Mouse (Mus musculus) CD4-positive, CD25-positive, alpha-beta regulatory T cell, adult 2 months (primary cell): ENCODE results near the gene Tex14.

Source experiments
- DNase-seq: peaks from one replicate; pipeline ENCODE4 v3.0.0-alpha.2; 2012; ENCODE audit warnings: low read depth, low spot score

Gene Tex14

DNA sequence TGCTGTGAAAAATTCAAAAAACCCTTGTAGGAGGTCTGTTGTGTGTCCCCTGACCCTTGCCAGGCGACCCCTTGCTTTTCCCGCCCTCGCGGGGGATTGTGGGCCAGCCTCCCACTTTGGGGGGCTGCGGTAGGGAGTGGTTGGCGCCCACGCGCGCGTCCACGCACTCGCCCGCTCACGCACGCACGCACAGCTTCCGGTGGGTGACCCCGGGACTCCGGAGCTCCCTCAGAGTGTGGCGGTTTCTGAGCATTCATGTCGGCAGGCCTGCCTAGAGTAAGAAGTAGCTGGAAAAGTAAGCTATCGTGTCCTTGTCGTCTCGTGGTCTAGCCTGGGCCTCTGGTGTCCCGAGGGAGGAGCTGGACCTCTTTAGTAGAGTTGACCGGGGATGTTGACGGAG lies at the start of gene Tex14, which contains the start of gene Rad51c:
TSS of gene Tex14 (plus strand) at position 190 of the 400 bp plus-strand sequence.
TSS of gene Rad51c (minus strand) at position 79 of the 400 bp plus-strand sequence.
- DNase-seq: no peak

DNA sequence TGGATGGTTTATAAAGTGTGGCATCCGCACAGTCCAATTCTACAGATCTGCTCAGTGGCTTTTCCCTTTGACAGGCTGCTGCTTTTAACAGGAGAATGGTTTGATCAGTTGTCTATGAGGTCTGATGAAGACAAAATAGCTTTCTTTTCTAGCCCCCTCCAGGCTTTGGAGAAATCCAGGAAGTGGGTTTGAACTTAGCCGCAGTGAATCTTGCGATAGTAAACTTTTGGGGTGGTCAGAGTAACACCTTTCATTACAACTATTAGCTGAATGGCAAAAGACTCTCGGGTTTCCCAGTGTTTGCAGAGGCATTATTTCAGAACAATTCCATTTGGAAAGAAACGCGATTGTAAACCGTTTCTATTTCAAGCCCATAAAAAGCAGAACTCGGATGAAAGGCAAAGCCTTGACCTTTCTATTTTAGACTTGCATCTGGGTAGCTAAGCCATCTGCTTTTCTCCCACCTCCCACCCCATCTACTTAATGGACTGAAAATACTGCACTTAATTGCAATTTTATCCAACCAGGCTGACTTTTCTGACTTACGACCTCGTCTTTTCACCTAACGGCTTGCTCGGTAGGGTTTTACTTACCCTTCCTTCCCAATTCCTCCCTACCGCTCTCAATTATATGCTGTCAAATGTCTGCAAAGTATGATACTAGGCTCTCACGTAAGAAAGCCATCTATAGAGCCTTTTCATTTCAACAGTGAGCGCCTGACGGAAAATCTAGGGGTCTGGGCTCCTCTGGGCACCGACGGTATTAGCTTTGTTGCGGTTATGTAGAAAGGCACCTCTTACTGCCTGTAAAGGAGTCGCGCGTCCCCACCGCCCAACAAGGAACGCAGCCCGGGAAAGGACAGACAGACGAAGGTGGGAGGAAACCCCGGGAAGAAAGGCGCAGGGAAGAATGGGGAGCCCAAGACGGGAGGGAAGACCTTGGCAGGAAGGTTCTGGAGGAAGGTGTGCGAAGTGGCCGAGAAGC lies 47.3 kb upstream of the Tex14 start:
- DNase-seq: peak; percentile 28

DNA sequence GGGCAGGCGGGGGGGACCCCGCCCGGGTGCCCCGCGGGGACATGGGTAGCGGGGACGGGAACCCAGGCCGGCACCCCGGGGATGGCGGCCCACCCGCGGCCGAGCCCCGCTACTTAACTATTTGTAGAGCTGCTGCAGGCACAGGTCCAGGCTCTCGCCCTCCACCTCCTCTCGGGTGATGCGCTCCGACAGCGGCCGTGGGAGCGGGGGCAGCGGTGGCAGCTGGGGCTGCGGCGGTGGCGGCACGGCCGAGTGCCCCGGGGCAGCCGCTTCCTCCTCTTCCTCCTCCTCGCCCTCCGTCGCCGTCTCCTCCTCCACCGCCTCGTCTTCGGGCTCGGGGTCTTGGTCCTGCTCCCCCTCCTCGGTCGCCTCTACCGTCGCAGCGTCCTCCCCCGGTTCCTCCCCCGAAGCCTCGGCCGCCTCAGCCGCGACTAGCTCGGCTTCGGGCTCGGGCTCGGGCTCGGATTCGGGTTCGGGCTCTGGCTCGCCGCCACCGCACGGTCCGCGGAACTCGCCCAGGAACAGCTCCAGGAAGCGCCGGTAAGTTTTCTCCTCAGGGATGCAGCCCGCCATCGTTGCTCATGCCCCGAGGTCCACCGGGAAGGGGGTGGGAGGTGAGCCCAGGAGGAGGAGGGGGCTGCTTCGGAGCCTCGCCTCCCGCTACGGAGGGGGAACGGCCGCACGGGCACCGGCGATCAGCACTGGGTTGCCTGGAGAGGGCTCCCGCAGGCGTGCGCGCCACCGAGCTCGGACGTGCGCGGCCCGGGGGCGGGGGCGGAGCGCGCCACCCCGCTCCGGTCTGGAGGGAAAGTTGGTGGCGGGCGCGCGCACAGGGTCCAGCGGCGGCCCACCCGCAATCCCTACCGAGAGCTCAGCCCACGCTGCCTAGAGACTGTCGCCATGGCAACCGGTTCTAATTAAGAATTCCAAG lies 46.3 kb upstream of the Tex14 start, which contains the start of gene Ppm1e:
TSS of gene Ppm1e (minus strand) at position 693 of the 931 bp plus-strand sequence.
- peak; percentile 60 for DNase-seq

DNA sequence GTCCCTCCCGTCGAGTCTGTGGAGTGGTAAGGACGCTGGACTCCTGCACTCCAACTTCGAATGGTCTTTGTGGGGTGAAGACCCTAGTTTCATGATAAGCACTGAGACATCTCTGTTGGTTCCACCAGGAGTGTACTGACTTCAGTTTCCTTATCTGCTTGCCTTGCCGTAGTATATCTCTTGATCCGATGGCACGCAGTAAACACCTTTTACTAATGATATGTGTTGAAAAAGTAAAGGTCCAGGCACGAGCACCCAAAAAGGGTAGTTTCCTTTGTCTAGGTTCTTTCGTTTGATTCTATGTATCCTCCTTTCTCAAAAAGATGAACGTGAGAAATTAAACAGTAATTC lies 45.6 kb upstream of the Tex14 start:
- no peak for DNase-seq

DNA sequence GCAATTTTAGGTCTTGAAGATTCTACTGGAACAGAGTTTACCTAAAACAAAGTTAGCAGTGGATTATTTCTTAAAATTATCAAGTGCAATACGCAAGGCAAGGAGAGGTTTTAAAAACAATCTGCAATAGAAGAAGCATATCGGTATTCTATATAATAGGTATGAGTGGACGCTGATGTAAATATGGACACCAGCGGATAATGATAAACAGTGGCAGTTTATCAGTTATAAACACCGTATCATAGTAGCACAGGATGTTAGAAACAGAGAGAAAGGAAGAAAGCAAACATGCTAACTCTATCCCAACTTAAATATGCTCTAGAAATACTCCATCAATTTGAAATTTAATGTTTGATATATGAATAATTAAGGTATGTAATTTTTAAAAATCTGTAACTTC lies 39.7 kb upstream of the Tex14 start:
- no peak for DNase-seq

DNA sequence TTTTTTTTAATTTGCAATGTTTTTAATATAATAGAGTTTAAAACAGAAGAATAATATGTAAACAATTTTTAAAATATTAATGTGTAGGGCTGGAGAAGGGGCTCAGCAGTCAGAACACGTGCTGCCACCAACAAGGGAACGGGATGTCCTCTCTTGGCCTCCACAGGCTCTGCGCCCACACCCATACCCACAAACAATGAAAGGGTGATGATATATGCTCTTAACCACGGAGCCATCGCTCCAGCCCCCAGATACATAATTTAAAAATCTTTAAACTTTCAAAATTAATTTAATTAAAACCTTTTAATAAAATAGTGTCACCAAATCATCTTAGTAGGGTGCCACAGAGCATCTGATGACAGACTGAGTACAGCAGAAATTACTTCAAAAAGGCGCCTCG lies 37.8 kb upstream of the Tex14 start:
- no peak for DNase-seq

DNA sequence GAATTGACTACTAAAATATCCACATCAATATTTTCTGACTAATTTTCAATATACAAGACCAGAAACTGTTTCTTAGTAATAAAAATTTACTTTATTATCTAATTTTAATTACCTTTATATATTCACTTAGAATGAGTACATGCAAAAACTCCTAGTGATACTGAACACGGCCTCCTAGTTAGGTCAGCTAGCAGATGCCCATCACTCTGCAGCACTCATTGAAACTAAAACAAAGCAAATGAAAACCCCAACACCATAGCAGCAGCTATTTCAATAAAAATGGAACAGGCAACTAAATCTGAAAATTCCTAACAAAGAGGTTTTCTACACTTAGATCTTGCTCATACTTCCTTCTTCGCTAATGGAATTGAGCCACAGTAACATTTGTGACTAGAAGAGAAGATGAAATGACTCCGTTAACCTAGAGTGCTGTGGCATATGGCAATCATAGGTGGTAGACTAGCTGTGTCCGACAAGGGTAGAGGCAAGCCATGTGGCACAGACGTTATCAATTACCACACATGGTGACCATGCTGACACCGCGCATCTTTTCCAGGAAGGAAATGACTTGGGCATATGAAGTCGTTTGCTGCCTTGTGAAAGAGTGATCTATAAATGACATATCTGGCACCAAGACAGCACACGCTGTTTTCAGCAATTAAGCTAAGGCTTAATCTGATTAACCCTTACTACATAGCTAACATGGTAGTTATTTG lies 36.8 kb upstream of the Tex14 start:
- DNase-seq: no peak

DNA sequence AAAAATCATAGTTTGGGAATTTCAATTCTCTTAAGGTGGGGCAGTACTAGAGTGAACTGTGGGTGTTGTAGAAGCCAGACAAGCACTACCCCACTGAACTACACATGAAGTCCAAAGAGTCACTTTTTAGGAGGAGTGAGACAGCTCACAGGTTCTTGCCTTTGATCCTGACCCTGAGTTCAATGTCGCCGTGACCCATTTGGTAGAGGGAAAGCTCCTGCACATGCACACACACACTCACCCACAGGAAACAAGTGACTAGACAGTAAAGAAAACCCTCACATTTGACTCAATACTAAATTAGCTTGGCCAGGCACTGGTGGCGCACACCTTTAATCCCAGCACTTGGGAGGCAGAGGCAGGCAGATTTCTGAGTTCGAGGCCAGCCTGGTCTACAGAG lies 20.3 kb upstream of the Tex14 start:
- DNase-seq: no peak

DNA sequence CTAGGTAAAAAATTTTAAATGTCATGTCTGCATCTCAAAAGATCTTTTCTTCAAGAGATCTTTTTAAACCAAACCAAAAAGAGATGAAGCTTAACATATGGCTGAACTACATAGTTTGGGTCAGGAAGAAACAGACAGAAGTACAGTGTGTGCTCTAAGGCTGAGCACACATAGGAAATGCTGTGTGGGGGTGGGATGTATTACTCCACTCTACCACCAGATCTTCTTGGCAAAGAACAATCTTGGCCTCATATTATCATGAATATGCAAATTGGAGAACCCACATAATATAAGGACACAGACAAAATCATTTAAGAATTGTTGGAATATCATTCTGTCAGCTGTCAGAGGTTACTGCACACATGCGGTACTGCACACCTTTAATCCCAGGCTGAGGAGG lies 19.2 kb upstream of the Tex14 start:
- DNase-seq: no peak

DNA sequence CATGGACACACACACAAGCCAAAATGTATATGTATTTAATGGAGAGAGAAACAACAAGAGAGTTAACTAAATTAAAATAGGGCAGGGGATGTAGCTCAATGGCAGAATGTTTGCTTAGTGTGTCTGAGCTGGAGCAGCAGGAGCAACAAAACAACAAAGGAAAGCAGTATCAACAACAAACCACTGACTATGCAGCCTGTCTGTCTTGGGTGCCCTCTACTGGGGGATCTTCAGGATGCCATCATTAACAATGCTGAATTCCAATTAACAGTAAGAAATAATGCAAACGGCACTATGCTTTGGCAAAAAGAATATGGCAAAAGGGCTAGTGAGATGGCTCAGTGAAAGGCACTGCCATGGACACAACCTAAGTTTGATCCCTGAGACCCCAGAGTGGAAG lies 11.0 kb upstream of the Tex14 start:
- peak; percentile 61 for DNase-seq

DNA sequence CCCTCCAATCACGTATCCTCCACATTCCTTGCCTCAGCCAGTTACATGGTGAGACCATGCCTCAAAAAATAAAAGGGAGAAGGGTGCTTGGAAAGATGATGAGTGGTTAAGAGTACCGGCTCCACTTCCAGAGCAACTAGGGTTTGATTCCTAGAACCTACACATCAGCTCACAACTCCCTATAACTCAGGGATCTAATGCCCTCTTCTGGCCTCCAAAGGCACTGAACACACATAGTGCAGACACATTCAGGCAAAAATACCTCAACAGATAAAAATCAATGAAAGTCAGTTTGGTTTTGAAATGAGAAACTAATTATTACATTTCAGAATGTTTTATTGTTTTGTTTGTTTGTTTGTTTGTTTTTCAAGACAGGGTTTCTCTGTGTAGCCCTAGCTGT lies 6.5 kb upstream of the Tex14 start:
- DNase-seq: no peak

DNA sequence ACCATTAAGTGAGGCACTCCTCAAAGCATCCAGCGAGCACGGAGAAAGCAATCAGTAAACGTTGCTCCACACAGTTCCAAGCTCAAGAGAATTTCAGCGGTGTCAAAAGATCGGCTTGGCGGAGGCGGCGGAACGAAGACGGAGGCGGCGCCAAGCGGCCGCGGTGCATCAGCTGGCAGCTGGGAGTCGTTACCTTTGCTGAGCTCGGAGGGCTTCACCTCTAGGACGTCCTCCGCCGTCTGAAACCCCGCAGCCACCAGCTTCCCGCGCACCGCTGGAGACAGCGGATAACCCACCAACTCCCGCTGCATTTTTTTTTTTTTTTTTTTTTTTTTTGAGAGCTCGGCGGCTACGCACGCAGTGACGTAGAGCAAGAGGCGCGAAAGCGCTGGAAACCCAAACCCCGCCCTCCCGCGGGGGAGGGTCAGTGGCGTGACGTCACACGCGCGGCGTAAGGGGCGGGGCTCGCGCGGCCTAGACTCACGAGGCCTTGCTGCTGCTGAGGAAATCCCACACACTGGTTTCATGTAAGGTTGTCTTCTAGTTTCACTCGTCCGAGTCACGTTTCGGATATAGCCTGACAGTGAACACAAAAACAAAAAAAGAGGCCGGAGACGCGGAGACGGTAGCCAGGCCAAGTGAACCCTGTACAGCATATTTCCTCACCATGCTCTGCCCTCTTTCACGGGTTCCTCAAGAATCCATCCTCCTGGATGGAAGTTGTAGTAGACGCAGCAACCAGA lies 583 bp upstream of the Tex14 start:
- DNase-seq: peak; percentile 99

DNA sequence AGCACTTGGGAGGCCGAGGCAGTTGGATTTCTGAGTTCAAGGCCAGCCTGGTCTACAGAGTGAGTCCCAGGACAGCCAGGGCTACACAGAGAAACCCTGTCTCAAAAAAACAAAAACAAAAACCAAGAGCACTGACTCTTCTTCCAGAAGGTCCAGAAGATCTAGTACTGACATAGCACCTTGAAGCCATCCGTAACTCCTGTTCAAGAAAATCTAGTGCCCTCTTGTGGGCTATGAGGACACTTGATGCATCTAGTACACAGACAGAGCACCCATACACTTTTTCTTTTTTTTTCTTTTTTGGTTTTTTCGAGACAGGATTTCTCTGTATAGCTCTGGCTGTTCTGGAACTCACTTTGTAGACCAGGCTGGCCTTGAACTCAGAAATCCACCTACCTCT lies 8.5 kb downstream of the Tex14 start:
- peak; percentile 46 for DNase-seq

DNA sequence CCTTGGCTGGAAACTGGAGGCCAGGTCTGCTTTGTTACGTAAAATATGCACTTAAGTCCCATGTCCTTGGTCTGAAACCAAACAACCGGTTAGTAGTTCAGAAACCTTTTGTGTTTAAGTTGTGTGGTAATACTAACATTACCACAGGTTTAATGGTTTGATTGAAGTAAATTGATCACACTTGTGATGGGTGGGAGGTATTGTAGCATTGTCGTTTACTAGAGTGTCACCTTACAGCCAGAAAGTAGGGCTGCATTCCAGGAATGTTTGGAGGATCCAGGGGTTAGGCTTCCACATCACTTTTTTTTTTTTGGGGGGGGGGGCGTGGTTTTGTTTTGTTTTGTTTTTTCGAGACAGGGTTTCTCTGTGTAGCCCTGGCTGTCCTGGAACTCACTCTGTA lies 11.3 kb downstream of the Tex14 start:
- no peak for DNase-seq

DNA sequence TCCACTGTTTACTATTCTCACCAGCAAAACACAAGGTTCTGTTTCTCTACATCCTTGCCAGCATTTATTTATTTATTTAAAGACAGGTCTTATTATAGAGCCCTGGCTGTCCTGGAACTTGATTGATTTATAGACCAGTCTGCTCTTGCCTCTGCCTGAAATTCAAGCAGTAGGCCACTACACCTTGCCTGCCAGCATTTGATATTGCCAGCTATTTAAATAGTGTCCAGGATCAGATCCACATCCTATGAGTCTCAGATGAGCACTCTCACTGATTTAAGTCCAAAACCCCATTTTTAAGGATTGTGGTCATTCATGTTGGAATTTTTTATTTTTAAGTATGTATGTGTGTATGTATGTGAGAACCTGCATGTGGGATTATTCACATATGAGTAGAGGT lies 16.0 kb downstream of the Tex14 start:
- DNase-seq: no peak

DNA sequence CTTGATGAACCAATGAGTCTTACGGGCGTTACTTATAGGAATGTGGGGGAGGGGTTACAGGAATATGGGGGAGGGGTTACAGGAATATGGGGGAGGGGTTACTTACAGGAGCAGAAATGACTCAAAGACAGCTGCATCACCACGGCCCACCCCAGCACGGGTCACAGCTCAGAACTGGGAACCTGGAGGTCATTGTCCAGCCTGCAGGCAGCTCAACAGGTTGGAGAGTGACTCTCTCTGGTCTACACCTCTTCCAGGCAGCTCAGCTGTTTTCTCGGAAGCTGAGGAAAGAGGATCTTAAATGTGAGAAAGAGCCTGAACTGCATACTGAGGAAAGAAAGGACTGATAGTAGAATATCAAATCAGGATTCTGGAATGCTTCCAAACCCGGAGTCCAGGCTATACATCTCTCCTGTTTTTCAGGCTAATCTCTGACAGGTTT lies 16.9 kb downstream of the Tex14 start:
- DNase-seq: peak; percentile 27

DNA sequence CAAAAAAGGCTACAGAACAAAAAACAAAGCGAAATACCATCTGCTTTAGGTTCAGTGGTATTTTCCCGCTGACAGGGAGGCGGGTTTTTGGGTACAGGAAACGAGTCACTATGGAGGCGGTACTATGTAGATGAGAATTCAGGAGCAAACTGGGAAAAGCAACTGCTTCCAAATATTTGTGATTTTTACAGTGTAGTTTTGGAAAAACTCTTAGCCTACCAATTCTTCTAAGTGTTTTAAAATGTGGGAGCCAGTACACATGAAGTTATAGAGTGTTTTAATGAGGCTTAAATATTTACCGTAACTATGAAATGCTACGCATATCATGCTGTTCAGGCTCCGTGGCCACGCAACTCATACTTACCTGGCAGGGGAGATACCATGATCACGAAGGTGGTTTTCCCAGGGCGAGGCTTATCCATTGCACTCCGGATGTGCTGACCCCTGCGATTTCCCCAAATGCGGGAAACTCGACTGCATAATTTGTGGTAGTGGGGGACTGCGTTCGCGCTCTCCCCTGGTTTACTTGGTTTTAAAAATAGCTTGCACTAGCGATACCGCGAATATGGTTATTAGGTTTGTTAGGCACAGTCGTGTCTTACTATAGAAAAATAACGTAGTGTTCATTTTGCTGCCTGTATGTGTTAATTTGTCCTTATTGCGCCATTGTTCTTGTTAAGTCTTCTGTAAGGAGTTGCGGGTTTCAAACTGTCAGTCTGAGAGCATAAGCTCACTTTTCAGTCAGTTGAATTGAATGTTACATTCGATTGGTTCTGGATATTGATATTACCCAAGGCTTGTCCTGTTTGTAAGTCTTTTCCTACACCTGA lies 17.9 kb downstream of the Tex14 start:
- DNase-seq: peak; percentile 92

DNA sequence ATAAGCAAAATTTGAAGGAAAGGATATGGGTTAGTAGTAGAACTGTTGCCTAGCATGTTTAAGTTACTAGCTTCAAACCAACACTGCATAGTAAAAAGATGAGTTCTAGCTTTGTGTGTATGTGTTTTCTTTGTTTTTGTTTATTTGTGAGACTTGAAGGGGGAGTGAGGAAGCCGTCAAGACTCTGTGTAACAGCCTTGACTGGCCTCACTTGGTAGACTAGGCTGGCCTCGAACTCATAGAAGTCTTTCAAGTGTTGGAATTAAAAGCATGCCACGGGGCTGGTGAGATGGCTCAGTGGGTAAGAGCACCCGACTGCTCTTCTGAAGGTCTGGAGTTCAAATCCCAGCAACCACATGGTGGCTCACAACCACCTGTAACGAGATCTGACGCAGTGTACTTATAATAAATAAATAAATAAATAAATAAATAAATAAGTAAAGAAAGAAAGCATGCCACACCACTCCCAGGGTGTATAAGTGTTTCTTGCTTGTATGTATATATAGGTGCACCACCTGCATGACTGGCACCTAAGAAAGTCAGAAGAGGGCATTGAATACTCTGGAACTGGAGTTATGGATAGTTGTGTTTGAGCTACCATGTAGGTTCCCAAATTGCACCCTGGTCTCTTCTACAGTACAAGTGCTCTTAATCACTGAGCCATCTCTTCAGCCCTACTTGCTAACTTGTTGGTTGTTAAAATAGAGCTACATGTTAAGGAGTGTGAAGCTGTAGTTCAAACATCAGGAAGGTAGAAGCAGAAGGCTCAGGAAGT lies 18.9 kb downstream of the Tex14 start:
- peak; percentile 48 for DNase-seq

DNA sequence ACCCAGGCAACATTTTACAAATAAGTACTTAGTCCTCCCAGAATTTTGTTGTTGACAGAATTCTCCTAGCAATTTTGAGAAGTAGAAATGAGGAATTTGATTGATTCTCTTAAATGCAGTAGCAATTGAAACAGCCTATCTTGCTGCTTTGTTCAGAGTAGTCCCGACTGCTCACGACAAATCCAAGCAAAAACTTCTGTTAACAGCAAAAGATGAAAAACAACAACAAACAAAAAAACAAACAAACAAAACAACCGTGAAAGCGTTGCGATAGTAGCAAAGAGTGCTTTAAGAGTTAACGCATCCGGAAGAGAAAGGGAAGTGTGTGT lies 21.2 kb downstream of the Tex14 start:
- DNase-seq: no peak
